Mouse (Mus musculus) E14TG2a.4 (cell line): ENCODE measurements at regions not wholly inside any gene's neighbourhood (a gene's known extent, or its start where the extent isn't known, plus 50 kb on each side); places are given as distances from the start of the nearest gene placed in this dataset.
"Not testable (repeated sequence)": the region's sequence is repeated elsewhere in the genome, so short reads cannot be mapped to it uniquely, and the experiment has no call there.

Experiments
- H3K27me3 ChIP-seq: 2 replicates; pipeline ENCODE4 v1.6.1; 2014; ENCODE audit warnings: low read length, control low read depth; ENCODE audit not compliant: insufficient read depth
- H3K36me3 ChIP-seq: 2 replicates; pipeline ENCODE4 v1.6.1; 2014; ENCODE audit warnings: low read length, control low read depth; ENCODE audit not compliant: insufficient read depth
- H3K4me1 ChIP-seq: replicated peaks from 2 replicates; pipeline ENCODE4 v1.6.1; 2014; ENCODE audit warnings: low read depth, low read length, control low read depth
- H3K4me3 ChIP-seq: replicated peaks from 2 replicates; pipeline ENCODE4 v1.5.1; 2014; ENCODE audit warnings: mild to moderate bottlenecking, low read length
- H3K9me3 ChIP-seq: 2 replicates; pipeline ENCODE4 v1.6.1; 2014; ENCODE audit warnings: low read length, control low read depth
- CTCF ChIP-seq: conservative IDR thresholded peaks from 2 replicates; pipeline ENCODE4 v1.5.1; 2014; ENCODE audit warnings: low read length
- NANOG ChIP-seq: IDR thresholded peaks from 2 replicates; pipeline ENCODE4 v1.6.1; 2014; ENCODE audit warnings: borderline replicate concordance, low read length, mixed read lengths
- POU5F1 ChIP-seq: IDR thresholded peaks from 2 replicates; pipeline ENCODE4 v1.6.1; 2014; ENCODE audit warnings: low read length, borderline replicate concordance

- Histone ChIP-seq H3K9me3 (no peaks in the 10 kb centered on the region), H3K36me3 (no peaks in the 10 kb centered on the region), H3K4me3 (no peak overlapping the region), H3K4me1 (peaks cover 8% of the 10 kb centered on the region; the same call in 1 of the 2 replicates), H3K27me3 (no peaks in the 10 kb centered on the region)
- TF ChIP-seq POU5F1 (no peak), CTCF (no peak), NANOG (no peak)
Observed at GRCm38 (mm10) chr6:101669118-101669845, 291.6 kb upstream of the Pdzrn3 start.

GRCm38 (mm10) chr6:101654351-101654750, 276.7 kb upstream of the Pdzrn3 start:
- Histone ChIP-seq H3K36me3 (no peaks in the 10 kb centered on the region), H3K9me3 (no peaks in the 10 kb centered on the region), H3K4me1 (no peaks in the 10 kb centered on the region), H3K4me3 (no peak overlapping the region), H3K27me3 (no peaks in the 10 kb centered on the region)
- TF ChIP-seq NANOG = no peak
- TF ChIP-seq CTCF = no peak
- TF ChIP-seq POU5F1 = no peak

DNA sequence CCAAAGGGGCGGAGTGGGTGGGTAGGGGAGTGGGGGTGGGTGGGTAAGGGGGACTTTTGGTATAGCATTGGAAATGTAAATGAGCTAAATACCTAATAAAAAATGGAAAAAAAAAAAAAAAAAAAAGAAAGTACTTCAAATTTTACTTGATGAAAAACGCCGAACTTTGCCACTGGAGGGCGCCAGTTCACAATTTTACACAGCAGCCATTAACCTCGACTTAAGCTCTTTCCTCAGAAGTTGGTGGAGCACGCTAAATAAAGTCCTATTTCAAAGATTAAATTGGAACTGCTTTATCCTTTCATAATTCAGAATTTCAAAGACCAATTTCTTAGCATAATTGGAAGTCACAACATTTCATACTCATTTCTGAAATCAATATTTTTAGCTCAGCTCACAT, 272.7 kb upstream of the Pdzrn3 start:
- H3K36me3 ChIP-seq, H3K4me3 ChIP-seq, H3K4me1 ChIP-seq, H3K27me3 ChIP-seq, H3K9me3 ChIP-seq: not testable (repeated sequence)
- peak; percentile 26; the same call in 1 of the 2 replicates for TF ChIP-seq CTCF

DNA sequence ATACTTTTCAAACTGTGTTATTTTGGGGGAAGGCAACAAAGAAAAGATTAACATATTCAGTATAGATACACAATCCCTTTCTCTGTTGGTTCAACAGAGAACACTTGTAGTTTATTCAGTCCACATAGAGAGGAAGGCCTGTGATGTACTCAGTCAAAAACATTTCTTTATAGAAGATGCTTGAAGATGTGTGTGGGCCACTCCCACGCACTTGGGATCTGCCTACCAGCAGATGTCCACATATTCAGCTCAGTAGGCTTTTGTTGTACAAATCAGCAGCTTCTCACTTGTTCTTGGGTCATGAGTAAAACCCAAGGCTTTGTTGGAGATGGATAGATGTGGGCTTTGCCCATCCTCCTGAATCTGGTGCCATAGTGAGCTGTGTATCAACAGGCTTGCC, 239.6 kb upstream of the Pdzrn3 start:
- no peaks in the 10 kb centered on the region for H3K27me3 ChIP-seq
- no peak for TF ChIP-seq NANOG
- TF ChIP-seq CTCF = no peak
- H3K4me1 ChIP-seq = no peaks in the 10 kb centered on the region
- H3K36me3 ChIP-seq = no peaks in the 10 kb centered on the region
- no peaks in the 10 kb centered on the region for H3K9me3 ChIP-seq
- no peak overlapping the region for H3K4me3 ChIP-seq

- TF ChIP-seq CTCF = peak; percentile 37
- no peak for TF ChIP-seq NANOG
- H3K36me3 ChIP-seq = no peaks in the 10 kb centered on the region
- H3K4me3 ChIP-seq = no peak overlapping the region
- no peaks in the 10 kb centered on the region for H3K9me3 ChIP-seq
- H3K4me1 ChIP-seq = no peaks in the 10 kb centered on the region
- no peaks in the 10 kb centered on the region for H3K27me3 ChIP-seq
Observed at GRCm38 (mm10) chr6:101616776-101617175, 239.1 kb upstream of the Pdzrn3 start.

GRCm38 (mm10) chr6:101609015-101609414, 231.3 kb upstream of the Pdzrn3 start:
- Histone ChIP-seq H3K4me1 (no peaks in the 10 kb centered on the region), H3K9me3 (no peaks in the 10 kb centered on the region), H3K36me3 (no peaks in the 10 kb centered on the region), H3K27me3 (no peaks in the 10 kb centered on the region), H3K4me3 (no peak overlapping the region)
- no peak for TF ChIP-seq CTCF
- TF ChIP-seq POU5F1 = no peak
- TF ChIP-seq NANOG = no peak

DNA sequence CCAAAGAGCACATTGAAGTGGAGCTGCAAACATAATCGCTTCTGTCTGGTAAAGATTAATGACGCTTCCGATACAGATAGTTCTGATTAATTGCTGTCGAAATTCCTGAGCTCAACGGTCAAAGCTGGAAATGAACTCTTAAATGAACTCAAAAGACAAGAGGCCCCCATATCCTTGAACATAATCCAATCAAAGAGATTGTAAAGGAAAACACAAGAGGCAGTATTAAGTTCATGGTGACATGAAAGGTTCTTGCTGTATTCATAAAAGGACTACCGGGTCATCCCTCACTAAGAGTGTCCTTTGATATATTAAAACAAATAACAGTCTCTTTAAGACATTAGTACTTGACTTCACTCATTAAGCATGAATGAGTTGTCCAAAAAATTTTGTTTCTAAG, 225.4 kb upstream of the Pdzrn3 start:
- TF ChIP-seq CTCF = no peak
- H3K4me1 ChIP-seq = no peaks in the 10 kb centered on the region
- H3K36me3 ChIP-seq = no peaks in the 10 kb centered on the region
- no peaks in the 10 kb centered on the region for H3K9me3 ChIP-seq
- no peak overlapping the region for H3K4me3 ChIP-seq
- no peaks in the 10 kb centered on the region for H3K27me3 ChIP-seq

- Histone ChIP-seq H3K27me3 (no peaks in the 10 kb centered on the region), H3K36me3 (no peaks in the 10 kb centered on the region), H3K4me1 (no peaks in the 10 kb centered on the region), H3K9me3 (no peaks in the 10 kb centered on the region), H3K4me3 (no peak overlapping the region)
- TF ChIP-seq POU5F1 = no peak
- TF ChIP-seq NANOG = no peak
- no peak for TF ChIP-seq CTCF
Observed at GRCm38 (mm10) chr6:101596995-101597394, 219.3 kb upstream of the Pdzrn3 start.

DNA sequence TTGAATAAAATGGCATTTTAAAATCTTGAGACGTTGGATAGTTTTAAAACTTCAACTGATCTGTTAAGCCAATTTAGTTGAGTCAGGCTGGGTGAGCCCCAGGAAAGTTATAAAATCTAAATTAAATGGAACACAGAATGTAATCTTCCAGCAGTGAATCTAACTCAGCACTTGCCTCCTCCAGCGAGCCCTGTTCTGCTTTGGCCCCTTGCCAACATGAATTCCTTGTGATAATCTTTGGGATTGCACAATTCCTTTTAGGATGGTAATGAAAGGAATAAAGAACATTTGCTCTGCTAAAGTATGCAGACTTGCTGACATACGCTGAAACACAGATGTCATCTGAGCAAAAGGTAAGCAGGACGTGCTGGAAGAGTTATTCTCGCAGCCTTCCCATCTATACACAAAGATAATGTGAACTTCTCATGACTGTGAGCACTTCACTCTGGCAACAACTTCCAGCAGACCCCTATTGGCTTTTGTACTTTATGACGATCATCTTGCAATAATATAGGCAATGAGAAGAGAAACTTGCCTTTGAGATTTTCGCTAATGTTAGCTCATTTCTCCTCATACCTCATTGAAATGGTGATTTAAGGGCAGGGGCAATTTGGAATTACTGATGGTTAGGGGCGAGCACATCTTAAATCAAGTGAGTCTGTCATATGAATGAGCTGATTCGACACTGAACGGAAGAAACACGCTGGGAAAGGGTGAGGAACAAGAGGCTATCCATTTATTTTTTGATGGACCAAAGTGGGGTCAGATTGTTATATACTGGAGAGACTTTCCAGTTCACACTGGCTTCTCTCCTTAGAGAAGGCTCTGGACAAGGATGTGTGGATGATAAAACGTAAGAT, 216.3 kb upstream of the Pdzrn3 start:
- no peaks in the 10 kb centered on the region for H3K27me3 ChIP-seq
- H3K36me3 ChIP-seq = no peaks in the 10 kb centered on the region
- H3K9me3 ChIP-seq = no peaks in the 10 kb centered on the region
- no peak overlapping the region for H3K4me3 ChIP-seq
- no peaks in the 10 kb centered on the region for H3K4me1 ChIP-seq
- TF ChIP-seq NANOG (no peak), POU5F1 (no peak), CTCF (no peak)
